Mouse (Mus musculus) heart, embryonic 10.5 days (tissue): ENCODE data around the gene Bloc1s1. TPM values are rescaled to one million over a fixed set of nuclear protein-coding genes. Genes with fewer than 3 reads are reported as not detected.

Experiments
- DNase-seq: peaks from one replicate; pipeline ENCODE4 v3.0.0-alpha.2; 2017; ENCODE audit warnings: low spot score
- H3K27ac ChIP-seq: fragments of 300-500 bp; sonication (generic); 2 replicates; pipeline ENCODE4 v1.5.1; 2016; ENCODE audit warnings: mild to moderate bottlenecking
- H3K27me3 ChIP-seq: fragments of 300-500 bp; sonication (generic); 2 replicates; pipeline ENCODE4 v1.6.1; 2016; ENCODE audit warnings: mild to moderate bottlenecking; ENCODE audit not compliant: poor library complexity, insufficient read depth, severe bottlenecking
- H3K36me3 ChIP-seq: fragments of 300-500 bp; sonication (generic); 2 replicates; pipeline ENCODE4 v1.6.1; 2016; ENCODE audit warnings: mild to moderate bottlenecking, moderate library complexity
- H3K4me1 ChIP-seq: fragments of 300-500 bp; sonication (generic); 2 replicates; pipeline ENCODE4 v1.6.1; 2016; ENCODE audit warnings: mild to moderate bottlenecking
- H3K4me3 ChIP-seq: fragments of 300-500 bp; sonication (generic); 2 replicates; pipeline ENCODE4 v1.5.1; 2016; ENCODE audit warnings: mild to moderate bottlenecking, moderate library complexity
- H3K9me3 ChIP-seq: fragments of 300-500 bp; sonication (generic); 2 replicates; pipeline ENCODE4 v1.6.1; 2016; ENCODE audit warnings: mild to moderate bottlenecking, moderate library complexity
- WGBS: fragments of 180-500 bp; shearing (Covaris S2); methylation state at CpG from one replicate; pipeline ENCODE4 v1.1.7; 2016; 5-methylcytosine and 5-hydroxymethylcytosine counted together
- polyA plus RNA-seq: library from polyadenylated mRNA; unstranded; fragments of >200 nt; fragmentation: Nextera tagmentation; extraction: Ambion mirVana; gene quantifications from 2 replicates; pipeline ENCODE4 v1.2.1, GENCODE M21; 2016

Bloc1s1 gene
- polyA plus RNA-seq, 1 experiment from 2014 or later: 194 TPM

GRCm38 (mm10) chr10:128912791-128913190, 11.0 kb downstream of the Bloc1s1 start:
- no peak overlapping the region for H3K27ac ChIP-seq
- H3K36me3 ChIP-seq: peaks cover 61% of the 10 kb centered on the region
- DNase-seq: no peak
- WGBS: 72% methylated on average over 4 of the region's 4 CpGs
- no peak overlapping the region for H3K4me3 ChIP-seq
- H3K9me3 ChIP-seq: no peaks in the 10 kb centered on the region
- H3K4me1 ChIP-seq: peaks cover 30% of the 10 kb centered on the region
- H3K27me3 ChIP-seq: 0 out of 2 replicates have a peak, but pooled peaks cover 5% of the 10 kb centered on the region

GRCm38 (mm10) chr10:128912268-128912667, 11.6 kb downstream of the Bloc1s1 start:
- H3K27ac ChIP-seq: no peak overlapping the region
- WGBS: 86% methylated on average over 4 of the region's 4 CpGs
- DNase-seq: no peak

GRCm38 (mm10) chr10:128911430-128911829, 12.4 kb downstream of the Bloc1s1 start:
- H3K4me1 ChIP-seq: peaks cover 30% of the 10 kb centered on the region
- H3K4me3 ChIP-seq: peak overlapping the region; percentile 5; the same call in 1 of the 2 replicates
- H3K27me3 ChIP-seq: 0 out of 2 replicates have a peak, but pooled peaks cover 5% of the 10 kb centered on the region
- H3K36me3 ChIP-seq: peaks cover 49% of the 10 kb centered on the region
- 0 out of 2 replicates have a peak overlapping the region, but pooled peaks have one; percentile 3 for H3K27ac ChIP-seq
- 82% methylated on average over 6 of the region's 6 CpGs for WGBS
- no peaks in the 10 kb centered on the region for H3K9me3 ChIP-seq
- no peak for DNase-seq

More at GRCm38 (mm10) chr10:128912268-128912667, 11.6 kb downstream of the Bloc1s1 start:
- Histone ChIP-seq H3K4me3 (no peak overlapping the region), H3K4me1 (peaks cover 30% of the 10 kb centered on the region), H3K27me3 (0 out of 2 replicates have a peak, but pooled peaks cover 5% of the 10 kb centered on the region), H3K9me3 (no peaks in the 10 kb centered on the region), H3K36me3 (peaks cover 56% of the 10 kb centered on the region)

- Histone ChIP-seq H3K9me3 (no peaks in the 10 kb centered on the region), H3K36me3 (peaks cover 42% of the 10 kb centered on the region), H3K4me1 (peaks cover 30% of the 10 kb centered on the region), H3K27ac (peak overlapping the region; percentile 96), H3K4me3 (peak overlapping the region; percentile 90), H3K27me3 (0 out of 2 replicates have a peak, but pooled peaks cover 5% of the 10 kb centered on the region)
- peak; percentile 79 for DNase-seq
- WGBS: 1% methylated on average over 65 of the region's 66 CpGs
Measured at GRCm38 (mm10) chr10:128910066-128910841, 13.6 kb downstream of the Bloc1s1 start.

GRCm38 (mm10) chr10:128909567-128910028, 14.2 kb downstream of the Bloc1s1 start:
- Histone ChIP-seq H3K27ac (peak overlapping the region; percentile 96), H3K4me3 (peak overlapping the region; percentile 90), H3K9me3 (no peaks in the 10 kb centered on the region), H3K4me1 (peaks cover 30% of the 10 kb centered on the region), H3K27me3 (0 out of 2 replicates have a peak, but pooled peaks cover 5% of the 10 kb centered on the region), H3K36me3 (peaks cover 36% of the 10 kb centered on the region)
- DNase-seq: peak; percentile 94
- WGBS: under 1% methylated on average over 35 of the region's 41 CpGs

- WGBS: 55% methylated on average over 13 of the region's 13 CpGs
- no peaks in the 10 kb centered on the region for H3K9me3 ChIP-seq
- peaks cover 30% of the 10 kb centered on the region for H3K4me1 ChIP-seq
- DNase-seq: no peak
- peak overlapping the region; percentile 96 for H3K27ac ChIP-seq
- H3K4me3 ChIP-seq: peak overlapping the region; percentile 90
- H3K36me3 ChIP-seq: peaks cover 29% of the 10 kb centered on the region
- H3K27me3 ChIP-seq: 0 out of 2 replicates have a peak, but pooled peaks cover 5% of the 10 kb centered on the region
Measured at GRCm38 (mm10) chr10:128908778-128909448, 14.9 kb downstream of the Bloc1s1 start.

- no peak for DNase-seq
- Histone ChIP-seq H3K27ac (no peak overlapping the region), H3K4me3 (no peak overlapping the region), H3K36me3 (no peaks in the 10 kb centered on the region), H3K9me3 (no peaks in the 10 kb centered on the region), H3K27me3 (0 out of 2 replicates have a peak, but pooled peaks cover 5% of the 10 kb centered on the region), H3K4me1 (peaks cover 8% of the 10 kb centered on the region)
- 69% methylated on average over 5 of the region's 5 CpGs for WGBS
Measured at GRCm38 (mm10) chr10:128904812-128905211, 19.0 kb downstream of the Bloc1s1 start.

GRCm38 (mm10) chr10:128902409-128902988, 21.3 kb downstream of the Bloc1s1 start:
- no peaks in the 10 kb centered on the region for H3K4me1 ChIP-seq
- peaks cover 2% of the 10 kb centered on the region; the same call in 1 of the 2 replicates for H3K27me3 ChIP-seq
- WGBS: 78% methylated on average over 3 of the region's 3 CpGs
- H3K36me3 ChIP-seq: no peaks in the 10 kb centered on the region
- no peaks in the 10 kb centered on the region for H3K9me3 ChIP-seq
- H3K4me3 ChIP-seq: no peak overlapping the region
- H3K27ac ChIP-seq: no peak overlapping the region
- DNase-seq: no peak

- no peak overlapping the region for H3K4me3 ChIP-seq
- H3K27me3 ChIP-seq: peaks cover 13% of the 10 kb centered on the region
- H3K36me3 ChIP-seq: no peaks in the 10 kb centered on the region
- H3K27ac ChIP-seq: no peak overlapping the region
- H3K9me3 ChIP-seq: no peaks in the 10 kb centered on the region
- no peak for DNase-seq
- H3K4me1 ChIP-seq: no peaks in the 10 kb centered on the region; the same call in 1 of the 2 replicates
- WGBS: 74% methylated on average over 1 of the region's 1 CpGs
Measured at GRCm38 (mm10) chr10:128901409-128901808, 22.4 kb downstream of the Bloc1s1 start.

GRCm38 (mm10) chr10:128900698-128901097, 23.1 kb downstream of the Bloc1s1 start, which contains the start of gene Cd63:
Cd63 (plus strand) TSS chr10:128900989.
- Histone ChIP-seq H3K4me3 (no peak within 1 kb of the TSS), H3K27ac (no peak within 1 kb of the TSS), H3K4me1 (peaks cover 6% of the 10 kb centered on the region; the same call in 1 of the 2 replicates), H3K9me3 (no peaks in the 10 kb centered on the region), H3K36me3 (no peaks in the 10 kb centered on the region), H3K27me3 (peaks cover 20% of the 10 kb centered on the region)
- no peak for DNase-seq
- 89% methylated on average over 3 of the region's 3 CpGs for WGBS

GRCm38 (mm10) chr10:128899759-128900490, 23.9 kb downstream of the Bloc1s1 start:
- 54% methylated on average over 6 of the region's 6 CpGs for WGBS
- no peak for DNase-seq
- Histone ChIP-seq H3K27ac (no peak overlapping the region), H3K9me3 (no peaks in the 10 kb centered on the region), H3K27me3 (peaks cover 21% of the 10 kb centered on the region), H3K4me1 (peaks cover 12% of the 10 kb centered on the region; the same call in 1 of the 2 replicates), H3K36me3 (no peaks in the 10 kb centered on the region), H3K4me3 (no peak overlapping the region)

GRCm38 (mm10) chr10:128897501-128897900, 26.3 kb downstream of the Bloc1s1 start:
- Histone ChIP-seq H3K4me3 (no peak overlapping the region), H3K27me3 (peaks cover 27% of the 10 kb centered on the region), H3K9me3 (no peaks in the 10 kb centered on the region), H3K27ac (no peak overlapping the region), H3K4me1 (peaks cover 14% of the 10 kb centered on the region; the same call in 1 of the 2 replicates), H3K36me3 (no peaks in the 10 kb centered on the region)
- WGBS: 30% methylated on average over 1 of the region's 1 CpGs
- no peak for DNase-seq
